Mouse (Mus musculus) heart, adult 2 months (tissue): ENCODE measurements at regions not wholly inside any gene's neighbourhood (a gene's known extent, or its start where the extent isn't known, plus 50 kb on each side); places are given as distances from the start of the nearest gene placed in this dataset.

Experiments
- CTCF ChIP-seq: fragments of 200-600 bp; IDR thresholded peaks from 2 replicates; pipeline ENCODE4 v1.8.1; 2022; ENCODE audit warnings: antibody characterized with exemption, mild to moderate bottlenecking, moderate library complexity
- POLR2A ChIP-seq: fragments of 200-500 bp; IDR thresholded peaks from 2 replicates; pipeline ENCODE4 v1.6.1; 2011; ENCODE audit warnings: mild to moderate bottlenecking, low read depth, low read length, control low read depth; ENCODE audit not compliant: insufficient read depth

DNA sequence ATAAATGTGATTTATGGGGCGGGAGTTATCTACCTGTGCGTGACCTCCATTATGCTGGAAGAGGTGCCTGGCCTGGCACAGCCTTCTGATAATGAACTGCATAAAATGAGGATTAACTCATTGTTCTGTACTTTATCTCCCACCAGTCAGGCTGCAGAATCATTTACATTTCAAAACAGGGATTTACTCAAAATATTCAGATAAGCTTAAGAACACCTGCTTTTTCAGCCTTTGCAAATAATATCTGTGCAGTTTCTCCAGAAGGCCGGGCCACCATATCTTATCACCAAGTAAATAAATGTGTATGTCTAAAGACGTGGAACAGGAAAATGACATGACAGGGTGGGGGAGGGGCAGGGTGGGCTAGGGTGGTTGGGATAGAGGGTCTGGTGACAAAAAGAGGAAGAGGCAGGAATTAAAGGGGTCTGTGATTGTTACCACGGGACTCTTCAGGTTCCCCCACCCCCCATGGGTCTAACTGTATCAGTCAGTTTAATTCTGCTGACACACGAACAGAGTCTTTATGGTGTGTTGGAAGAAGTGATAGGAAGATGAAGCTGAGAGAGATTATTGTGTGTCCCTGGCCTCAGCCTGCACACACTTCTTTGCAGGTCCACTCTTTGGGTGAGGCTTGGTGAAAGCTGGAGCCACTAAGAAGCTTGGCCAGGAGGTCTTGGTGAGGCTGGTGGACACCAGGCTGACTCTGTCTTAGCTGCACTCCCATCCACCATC, 154.6 kb upstream of the Sox11 start:
- TF ChIP-seq CTCF = no peak
- TF ChIP-seq POLR2A = no peak
